Mouse (Mus musculus) CD4-positive naive resting alpha-beta T cell, adult 57 days (primary cell): Measurements from ENCODE around the gene Ermard. TPM values are rescaled to one million over a fixed set of nuclear protein-coding genes. Genes with fewer than 3 reads are reported as not detected.

Source experiments
- total RNA-seq: library from RNA; stranded (reverse); gene quantifications from one replicate; pipeline ENCODE4 v1.2.4, GENCODE M21; 2023

Gene Ermard
- 108 TPM for total RNA-seq

DNA sequence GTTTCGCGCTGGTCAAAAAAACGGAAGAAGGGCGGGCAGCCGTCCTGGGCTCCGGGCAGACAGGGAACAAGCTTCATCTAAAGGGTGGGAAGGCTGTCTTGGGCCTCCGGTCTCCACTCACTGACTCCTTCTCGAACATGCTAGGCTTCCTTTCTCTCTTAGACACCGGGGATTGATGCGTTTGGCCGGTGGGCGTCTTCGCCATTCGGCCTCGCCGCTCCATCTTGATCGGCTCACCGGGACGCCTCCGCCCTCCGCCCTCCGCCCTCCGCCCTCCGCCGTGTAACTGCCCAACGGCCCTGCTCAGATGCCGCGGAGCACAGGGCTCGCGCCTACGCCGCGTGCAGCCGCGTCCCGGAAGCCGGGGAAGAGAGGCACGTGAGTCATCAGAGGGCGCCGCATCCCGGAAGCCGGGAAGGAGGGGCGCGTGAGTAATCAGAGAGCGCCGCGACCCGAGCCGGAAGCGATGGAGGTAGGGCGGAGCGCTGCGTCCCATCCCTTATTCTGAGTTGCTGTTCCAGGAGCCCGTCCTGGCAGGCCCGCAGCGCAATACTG is at the start of gene Ermard, which contains the start of the genes Tcte3 and Gm3448:
Ermard (plus strand) TSS at position 34 of the 555 bp plus-strand sequence.
Tcte3 (minus strand) TSS at position 314 of the 555 bp plus-strand sequence.
Gm3448 (minus strand) TSS at position 363 of the 555 bp plus-strand sequence.

GRCm38 (mm10) chr17:15009706-15010413 is 31.1 kb upstream of the Ermard start, which contains the start of gene Gm3435:
Gene Gm3435 (plus strand): TSS chr17:15010176.

Other genes with a start within 250 kb of the Ermard start
- not detected for gene Wdr27, start 98.0 kb upstream of the Ermard start, total RNA-seq
- gene 1600012H06Rik, start 98.0 kb upstream of the Ermard start, total RNA-seq = 17.5 TPM
- 38.7 TPM for gene Phf10, start 79.9 kb upstream of the Ermard start, total RNA-seq
- gene 9030025P20Rik, start 62.7 kb upstream of the Ermard start, total RNA-seq = 21.5 TPM
- 2.1 TPM for gene Gm3417, start 62.4 kb upstream of the Ermard start, total RNA-seq
- gene Gm3435, start 31.0 kb upstream of the Ermard start, total RNA-seq = 10.1 TPM
- not detected for gene Tcte3, start 280 bp downstream of the Ermard start, total RNA-seq
- 8.4 TPM for gene Gm3448, start 329 bp downstream of the Ermard start, total RNA-seq